Mouse (Mus musculus): Measurements from ENCODE around the gene Grhl1.
"Not testable (repeated sequence)": the region's sequence is repeated elsewhere in the genome, so short reads cannot be mapped to it uniquely, and the experiment has no call there.

The Grhl1 gene

DNA sequence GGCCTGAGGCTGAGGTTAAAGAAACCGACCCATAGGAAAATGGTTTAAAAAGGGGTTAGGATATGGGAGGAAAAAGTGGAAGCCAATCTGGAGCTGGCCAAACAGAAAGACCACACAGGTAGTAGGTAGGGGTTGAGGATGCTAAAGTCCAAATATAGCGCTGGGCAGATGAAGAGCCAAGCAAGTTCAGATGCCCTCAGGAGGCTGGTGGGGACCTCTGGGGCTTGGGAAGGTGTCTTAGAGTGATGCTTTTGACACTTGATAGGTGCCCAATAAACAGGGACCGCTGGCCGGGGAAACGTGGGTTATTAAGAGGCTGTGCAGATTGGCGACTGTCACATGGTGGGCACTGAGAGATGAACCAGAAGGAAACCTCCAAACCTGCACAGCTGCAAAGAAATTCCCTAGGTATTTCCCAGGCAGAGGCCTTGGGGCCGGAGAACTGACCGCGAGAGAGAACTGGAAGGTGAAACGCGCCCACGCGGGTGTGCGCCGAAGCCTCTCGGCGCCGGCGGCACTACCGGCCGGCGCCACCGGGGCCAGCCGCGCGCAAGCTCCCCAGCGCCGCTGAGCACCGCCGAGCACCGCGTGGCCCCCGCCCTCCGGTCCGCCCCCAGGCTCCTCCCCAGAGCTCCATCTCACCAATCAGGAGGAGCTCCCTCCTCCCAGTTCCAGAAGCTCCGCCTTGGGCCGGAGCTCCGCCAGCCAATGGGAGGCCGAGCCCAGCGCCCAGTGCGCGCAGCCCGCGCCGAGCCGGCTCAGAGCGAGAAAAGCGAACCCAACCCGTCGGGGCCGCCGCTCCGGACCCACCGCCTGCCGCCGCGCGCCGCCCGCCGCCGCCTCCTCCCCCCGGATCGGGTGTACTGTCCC is at the start of gene Grhl1:
Gene Grhl1, plus strand, starts transcription at position 761 of the 870 bp plus-strand sequence.
- H3K4me1 ChIP-seq (replicated peaks; ENCODE audit: low read depth, low read length): peaks cover 24% of the 10 kb centered on the region
- no peak for TF ChIP-seq POU5F1 (IDR thresholded peaks at IDR 0.05; ENCODE audit: borderline replicate concordance, low read length)

GRCm38 (mm10) chr12:24525065-24525464 is 47.0 kb upstream of the Grhl1 start:
- peaks cover 41% of the 10 kb centered on the region for H3K36me3 ChIP-seq (ENCODE audit: insufficient read depth, low read length)
- not testable (repeated sequence) for H3K4me1 ChIP-seq (replicated peaks; ENCODE audit: low read depth, low read length); H3K4me3 ChIP-seq (replicated peaks; ENCODE audit: low read length); H3K27me3 ChIP-seq (ENCODE audit: insufficient read depth, low read length); H3K9me3 ChIP-seq (ENCODE audit: low read length)

More for the DNA sequence above, at the start of gene Grhl1:
- Histone ChIP-seq H3K4me3 (replicated peaks; ENCODE audit: low read length) (peak within 1 kb of the TSS; percentile 84), H3K9me3 (ENCODE audit: low read length) (no peaks in the 10 kb centered on the region), H3K27me3 (ENCODE audit: insufficient read depth, low read length) (peaks cover 35% of the 10 kb centered on the region), H3K36me3 (ENCODE audit: insufficient read depth, low read length) (peaks cover 6% of the 10 kb centered on the region)

DNA sequence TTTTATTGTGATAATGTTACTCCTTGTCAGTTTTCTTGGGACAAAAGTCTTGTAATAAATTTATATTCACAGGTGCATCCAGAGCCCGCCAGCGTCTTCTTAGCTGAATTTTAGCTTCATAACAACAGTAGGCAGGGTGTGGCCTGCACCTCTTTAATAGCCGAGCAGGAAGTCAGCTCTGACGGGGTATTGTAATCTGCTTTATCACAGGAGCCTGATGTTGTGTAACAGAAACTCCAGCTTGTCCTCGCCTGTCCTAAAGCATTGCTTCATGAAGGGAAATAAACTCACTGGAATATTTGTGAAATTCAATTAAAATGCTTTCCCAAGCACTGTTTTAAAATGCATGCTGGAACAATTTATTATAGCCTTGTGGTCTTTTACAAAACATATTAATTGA is 35.7 kb upstream of the Grhl1 start:
- TF ChIP-seq CTCF (conservative IDR thresholded peaks at IDR 0.05; ENCODE audit: low read length) (no peak), NANOG (IDR thresholded peaks at IDR 0.05; ENCODE audit: borderline replicate concordance, low read length) (no peak), POU5F1 (IDR thresholded peaks at IDR 0.05; ENCODE audit: borderline replicate concordance, low read length) (no peak)
- Histone ChIP-seq H3K27me3 (ENCODE audit: insufficient read depth, low read length) (no peaks in the 10 kb centered on the region), H3K4me3 (replicated peaks; ENCODE audit: low read length) (no peak overlapping the region), H3K4me1 (replicated peaks; ENCODE audit: low read depth, low read length) (peaks cover 23% of the 10 kb centered on the region), H3K9me3 (ENCODE audit: low read length) (no peaks in the 10 kb centered on the region), H3K36me3 (ENCODE audit: insufficient read depth, low read length) (peaks cover 21% of the 10 kb centered on the region)

- Histone ChIP-seq H3K4me1 (replicated peaks; ENCODE audit: low read depth, low read length) (peaks cover 30% of the 10 kb centered on the region), H3K9me3 (ENCODE audit: low read length) (no peaks in the 10 kb centered on the region), H3K4me3 (replicated peaks; ENCODE audit: low read length) (no peak overlapping the region), H3K36me3 (ENCODE audit: insufficient read depth, low read length) (peaks cover 16% of the 10 kb centered on the region), H3K27me3 (ENCODE audit: insufficient read depth, low read length) (no peaks in the 10 kb centered on the region)
- TF ChIP-seq NANOG (IDR thresholded peaks at IDR 0.05; ENCODE audit: borderline replicate concordance, low read length): no peak
- no peak for TF ChIP-seq POU5F1 (IDR thresholded peaks at IDR 0.05; ENCODE audit: borderline replicate concordance, low read length)
- TF ChIP-seq CTCF (conservative IDR thresholded peaks at IDR 0.05; ENCODE audit: low read length): no peak
Measured at GRCm38 (mm10) chr12:24537201-24537600, 34.9 kb upstream of the Grhl1 start.

- H3K27me3 ChIP-seq (ENCODE audit: insufficient read depth, low read length): no peaks in the 10 kb centered on the region
- no peaks in the 10 kb centered on the region for H3K9me3 ChIP-seq (ENCODE audit: low read length)
- H3K4me1 ChIP-seq (replicated peaks; ENCODE audit: low read depth, low read length): peaks cover 32% of the 10 kb centered on the region
- peaks cover 16% of the 10 kb centered on the region for H3K36me3 ChIP-seq (ENCODE audit: insufficient read depth, low read length)
- TF ChIP-seq CTCF (conservative IDR thresholded peaks at IDR 0.05; ENCODE audit: low read length): no peak
- TF ChIP-seq NANOG (IDR thresholded peaks at IDR 0.05; ENCODE audit: borderline replicate concordance, low read length): no peak
- no peak for TF ChIP-seq POU5F1 (IDR thresholded peaks at IDR 0.05; ENCODE audit: borderline replicate concordance, low read length)
- no peak overlapping the region for H3K4me3 ChIP-seq (replicated peaks; ENCODE audit: low read length)
Measured at GRCm38 (mm10) chr12:24537965-24538364, 34.1 kb upstream of the Grhl1 start.

DNA sequence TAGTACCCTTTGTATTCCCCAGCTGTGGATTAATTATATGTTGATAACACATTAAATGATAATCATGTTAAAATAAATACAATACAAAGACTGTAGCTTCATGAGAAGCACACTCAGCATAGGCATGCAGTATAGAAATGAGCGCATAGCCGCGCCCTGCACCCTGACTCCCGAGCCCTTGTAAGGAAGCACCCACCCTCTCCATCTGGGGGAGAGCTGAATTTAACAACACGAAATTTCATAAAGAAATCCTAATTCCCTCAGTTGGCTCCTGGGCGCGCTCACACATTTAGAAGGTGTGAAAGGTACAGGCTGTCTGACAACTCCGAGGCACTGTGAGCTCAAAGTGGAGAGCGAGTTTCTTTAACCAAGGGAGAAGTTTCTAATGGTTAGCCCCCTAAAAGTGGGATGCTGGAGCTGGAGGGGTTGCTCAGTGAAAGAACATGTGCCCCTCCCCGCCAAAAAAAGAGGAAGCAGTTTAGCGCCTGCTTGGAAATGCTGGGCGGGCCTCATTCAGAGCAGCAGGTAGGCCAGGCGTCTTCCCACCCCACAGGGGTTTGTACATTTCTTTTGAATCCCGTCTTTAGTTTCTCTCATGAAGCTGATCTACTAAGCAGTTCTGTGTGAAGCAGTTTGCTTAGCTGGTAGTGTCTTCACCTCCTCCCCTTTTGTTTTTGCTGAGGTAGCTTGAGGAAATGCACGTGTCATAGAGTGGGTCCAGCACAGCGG is 30.5 kb upstream of the Grhl1 start:
- Histone ChIP-seq H3K4me3 (replicated peaks; ENCODE audit: low read length) (0 out of 2 replicates have a peak overlapping the region, but pooled peaks have one; percentile 17), H3K9me3 (ENCODE audit: low read length) (no peaks in the 10 kb centered on the region), H3K36me3 (ENCODE audit: insufficient read depth, low read length) (peaks cover 36% of the 10 kb centered on the region), H3K4me1 (replicated peaks; ENCODE audit: low read depth, low read length) (peaks cover 22% of the 10 kb centered on the region), H3K27me3 (ENCODE audit: insufficient read depth, low read length) (no peaks in the 10 kb centered on the region)
- no peak for TF ChIP-seq POU5F1 (IDR thresholded peaks at IDR 0.05; ENCODE audit: borderline replicate concordance, low read length)
- TF ChIP-seq CTCF (conservative IDR thresholded peaks at IDR 0.05; ENCODE audit: low read length): no peak
- TF ChIP-seq NANOG (IDR thresholded peaks at IDR 0.05; ENCODE audit: borderline replicate concordance, low read length): no peak

DNA sequence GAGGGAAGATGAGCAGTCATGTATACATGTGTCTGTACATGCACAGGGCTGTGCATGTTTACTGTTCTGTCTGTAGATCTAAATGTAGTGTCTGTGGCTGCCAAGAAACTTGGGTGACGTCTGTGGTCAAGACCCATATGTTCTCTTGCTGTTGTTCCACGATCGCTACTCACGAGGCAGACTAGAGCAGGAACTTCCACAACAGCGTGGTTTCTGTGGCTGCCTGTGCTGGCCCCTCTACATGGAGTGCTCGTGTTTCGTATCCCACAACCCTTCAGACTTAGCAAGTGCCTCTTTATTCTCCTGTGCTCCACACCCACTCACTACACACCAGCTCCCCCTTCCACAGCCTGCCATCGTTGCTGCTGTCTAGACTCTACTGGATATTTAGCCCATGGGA is 24.4 kb upstream of the Grhl1 start:
- Histone ChIP-seq H3K4me3 (replicated peaks; ENCODE audit: low read length) (no peak overlapping the region), H3K36me3 (ENCODE audit: insufficient read depth, low read length) (peaks cover 35% of the 10 kb centered on the region), H3K27me3 (ENCODE audit: insufficient read depth, low read length) (no peaks in the 10 kb centered on the region), H3K9me3 (ENCODE audit: low read length) (no peaks in the 10 kb centered on the region), H3K4me1 (replicated peaks; ENCODE audit: low read depth, low read length) (no peaks in the 10 kb centered on the region)
- TF ChIP-seq CTCF (conservative IDR thresholded peaks at IDR 0.05; ENCODE audit: low read length) (no peak), POU5F1 (IDR thresholded peaks at IDR 0.05; ENCODE audit: borderline replicate concordance, low read length) (no peak), NANOG (IDR thresholded peaks at IDR 0.05; ENCODE audit: borderline replicate concordance, low read length) (no peak)

DNA sequence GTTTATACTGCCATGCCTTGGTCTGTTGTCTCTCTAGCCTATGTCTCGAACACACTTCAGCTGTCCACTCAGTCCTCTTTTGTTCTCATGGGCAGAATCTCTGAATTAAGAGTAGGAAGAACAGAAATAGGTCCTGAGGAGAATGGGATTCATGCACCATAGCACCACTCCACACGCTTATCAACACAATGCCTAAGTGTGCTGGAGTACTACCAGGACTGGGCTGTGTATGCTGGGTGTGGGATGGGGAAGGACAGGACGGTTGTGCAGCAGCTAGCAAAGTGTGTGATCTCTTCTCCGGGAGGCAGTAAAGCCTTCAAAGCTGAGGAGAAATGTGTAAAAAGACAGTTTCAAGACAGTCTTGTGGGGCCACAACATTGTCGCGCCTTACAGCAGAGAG is 23.2 kb upstream of the Grhl1 start:
- Histone ChIP-seq H3K27me3 (ENCODE audit: insufficient read depth, low read length) (no peaks in the 10 kb centered on the region), H3K36me3 (ENCODE audit: insufficient read depth, low read length) (peaks cover 38% of the 10 kb centered on the region), H3K4me1 (replicated peaks; ENCODE audit: low read depth, low read length) (no peaks in the 10 kb centered on the region), H3K4me3 (replicated peaks; ENCODE audit: low read length) (no peak overlapping the region), H3K9me3 (ENCODE audit: low read length) (no peaks in the 10 kb centered on the region)
- TF ChIP-seq NANOG (IDR thresholded peaks at IDR 0.05; ENCODE audit: borderline replicate concordance, low read length): no peak
- TF ChIP-seq POU5F1 (IDR thresholded peaks at IDR 0.05; ENCODE audit: borderline replicate concordance, low read length): no peak
- TF ChIP-seq CTCF (conservative IDR thresholded peaks at IDR 0.05; ENCODE audit: low read length): no peak
